Mouse (Mus musculus): ENCODE data around the gene F8a. TPM values are rescaled to one million over a fixed set of nuclear protein-coding genes. Genes with fewer than 3 reads are reported as not detected.

The F8a gene
- 13.8 TPM for total RNA-seq (2023)

DNA sequence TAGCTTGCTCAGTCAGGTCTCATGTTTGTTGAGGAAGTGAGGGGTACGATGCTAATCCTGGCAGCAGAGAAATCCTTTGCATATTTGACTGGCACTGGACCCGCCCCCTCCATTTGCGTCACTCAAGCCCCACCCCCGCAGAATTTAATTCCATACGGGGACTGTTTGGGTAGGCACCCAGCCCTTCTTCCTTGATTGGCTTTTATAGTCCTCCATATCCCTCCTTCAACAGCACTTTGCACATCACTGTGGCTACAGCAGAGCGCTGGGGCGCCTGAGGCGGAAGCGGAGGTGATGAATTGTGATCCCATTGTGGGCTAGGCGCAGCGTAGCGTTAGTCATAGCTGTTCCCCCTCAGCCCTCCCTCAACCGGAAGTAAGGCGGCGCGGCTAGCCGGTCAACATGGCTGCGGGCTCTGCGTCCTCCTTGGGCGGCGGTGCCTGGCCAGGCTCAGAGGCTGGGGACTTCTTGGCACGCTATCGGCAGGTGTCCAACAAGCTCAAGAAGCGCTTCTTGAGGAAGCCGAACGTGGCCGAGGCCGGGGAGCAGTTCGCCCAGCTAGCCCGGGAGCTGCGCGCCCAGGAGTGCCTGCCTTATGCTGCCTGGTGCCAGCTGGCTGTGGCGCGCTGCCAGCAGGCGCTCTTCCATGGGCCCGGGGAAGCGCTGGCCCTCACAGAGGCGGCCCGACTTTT lies at the start of gene F8a:
Gene F8a (plus strand): TSS at position 378 of the 692 bp plus-strand sequence.

DNA sequence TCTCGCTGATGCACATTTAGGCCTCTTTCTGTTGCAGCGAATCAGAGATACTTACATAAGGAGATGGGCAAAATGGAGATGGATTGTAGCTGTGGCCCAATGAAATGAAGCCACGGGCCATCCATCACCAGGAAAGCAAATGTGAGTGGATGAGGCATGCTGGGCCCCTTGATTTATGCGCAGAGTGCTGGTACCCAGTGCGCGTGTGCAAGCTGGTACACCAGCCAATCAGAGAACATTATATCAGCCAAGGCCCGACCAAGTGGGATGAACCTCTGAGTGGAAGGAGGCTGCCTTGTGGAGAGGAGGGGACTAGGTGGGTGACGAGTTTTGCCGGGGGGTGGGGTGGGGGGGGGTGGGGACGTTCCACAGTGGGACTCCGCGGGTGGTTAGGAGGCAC lies 36.2 kb upstream of the F8a start, which contains the start of gene Xlr3b:
Gene Xlr3b (plus strand): TSS at position 274 of the 400 bp plus-strand sequence.

DNA sequence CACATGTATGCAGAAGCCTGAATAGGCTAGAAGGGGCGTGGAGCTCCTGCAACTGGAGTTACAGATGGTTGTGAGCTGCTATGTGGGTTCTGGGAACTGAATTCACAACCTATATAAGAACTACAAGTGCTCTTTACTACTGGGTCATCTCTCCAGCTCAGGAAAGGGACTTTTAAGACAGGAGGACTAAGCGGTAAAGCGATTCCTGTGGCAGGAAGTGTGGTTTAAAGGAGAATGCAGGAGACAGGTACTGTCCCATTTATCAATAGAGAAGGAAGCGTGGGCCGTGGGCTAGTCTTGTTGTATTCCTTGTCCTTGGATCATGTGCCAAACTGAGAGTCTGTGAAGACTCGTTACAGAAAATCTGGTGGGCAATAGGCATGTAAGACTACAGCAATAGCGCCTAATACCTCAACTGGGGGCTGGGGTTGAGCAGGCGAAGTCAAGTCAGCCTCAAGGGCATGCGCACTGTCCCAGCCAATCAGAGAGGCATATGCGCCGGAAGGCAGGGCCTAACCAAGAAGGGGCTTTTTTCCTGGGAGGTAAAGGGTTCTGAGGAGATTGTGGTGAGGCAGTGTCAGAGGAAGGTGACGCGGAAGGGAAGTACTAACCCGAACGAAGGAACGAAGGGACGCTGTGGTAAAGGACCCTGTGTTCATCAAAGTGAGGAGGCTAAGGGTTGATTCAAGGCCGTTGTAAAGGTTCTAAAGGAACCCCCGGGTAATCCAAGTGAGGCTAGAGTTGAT lies 14.1 kb upstream of the F8a start, which contains the start of gene Xlr4b:
Gene Xlr4b (plus strand): TSS at position 515 of the 746 bp plus-strand sequence.

DNA sequence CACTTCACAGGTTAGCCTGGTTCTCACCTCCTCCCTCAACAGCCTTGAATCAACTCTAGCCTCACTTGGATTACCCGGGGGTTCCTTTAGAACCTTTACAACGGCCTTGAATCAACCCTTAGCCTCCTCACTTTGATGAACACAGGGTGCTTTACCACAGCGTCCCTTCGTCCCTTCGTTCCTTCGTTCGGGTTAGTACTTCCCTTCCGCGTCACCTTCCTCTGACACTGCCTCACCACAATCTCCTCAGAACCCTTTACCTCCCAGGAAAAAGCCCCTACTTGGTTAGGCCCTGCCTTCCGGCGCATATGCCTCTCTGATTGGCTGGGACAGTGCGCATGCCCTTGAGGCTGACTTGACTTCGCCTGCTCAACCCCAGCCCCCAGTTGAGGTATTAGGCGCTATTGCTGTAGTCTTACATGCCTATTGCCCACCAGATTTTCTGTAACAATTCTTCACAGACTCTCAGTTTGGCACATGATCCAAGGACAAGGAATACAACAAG lies 14.8 kb downstream of the F8a start, which contains the start of gene Xlr4c:
Gene Xlr4c (minus strand): TSS at position 310 of the 505 bp plus-strand sequence.

DNA sequence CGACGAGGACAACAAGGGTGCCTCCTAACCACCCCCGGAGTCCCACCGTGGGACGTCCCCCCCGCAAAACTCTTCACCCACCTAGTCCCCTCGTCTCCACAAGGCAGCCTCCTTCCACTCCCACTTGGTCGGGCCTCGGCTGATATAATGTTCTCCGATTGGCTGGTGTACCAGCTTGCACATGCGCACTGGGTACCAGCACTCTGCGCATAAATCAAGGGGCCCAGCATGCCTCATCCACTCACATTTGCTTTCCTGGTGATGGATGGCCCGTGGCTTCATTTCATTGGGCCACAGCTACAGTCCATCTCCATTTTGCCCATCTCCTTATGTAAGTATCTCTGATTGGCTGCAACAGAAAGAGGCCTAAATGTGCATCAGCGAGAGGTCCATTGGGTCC lies 37.2 kb downstream of the F8a start, which contains the start of gene Xlr3c:
Gene Xlr3c (minus strand): TSS at position 121 of the 400 bp plus-strand sequence.

Other genes starting within 250 kb of the F8a start
- gene Zfp185, start 241.0 kb upstream of the F8a start, total RNA-seq (2023), result 0.64 TPM
- gene Pnma5, start 191.2 kb upstream of the F8a start, total RNA-seq (2023), result 2.3 TPM
- not detected for gene Pnma3, start 163.5 kb upstream of the F8a start, total RNA-seq (2023)
- gene Xlr4a, start 145.8 kb upstream of the F8a start, total RNA-seq (2023), result 62.9 TPM
- 2.2 TPM for gene Xlr3a, start 131.2 kb upstream of the F8a start, total RNA-seq (2023)
- gene Gm14685, start 111.2 kb upstream of the F8a start, total RNA-seq (2023), result 1.3 TPM
- gene Xlr5b, start 79.5 kb upstream of the F8a start, total RNA-seq (2023), result not detected
- gene DXBay18, start 78.8 kb upstream of the F8a start, total RNA-seq (2023), result 2.3 TPM
- not detected for gene Spin2d, start 51.3 kb upstream of the F8a start, total RNA-seq (2023)
- gene Xlr3b, start 36.1 kb upstream of the F8a start, total RNA-seq (2023), result 22.6 TPM
- gene Xlr4b, start 14.0 kb upstream of the F8a start, total RNA-seq (2023), result 89.3 TPM
- gene Xlr4c, start 14.8 kb downstream of the F8a start, total RNA-seq (2023), result 51.9 TPM
- not detected for gene Xlr3c, start 37.1 kb downstream of the F8a start, total RNA-seq (2023)
- not detected for gene Xlr5a, start 64.7 kb downstream of the F8a start, total RNA-seq (2023)
- gene Xlr5c, start 64.7 kb downstream of the F8a start, total RNA-seq (2023), result not detected
- not detected for gene Gm45015, start 108.5 kb downstream of the F8a start, total RNA-seq (2023)
- 40.1 TPM for gene Zfp275, start 114.3 kb downstream of the F8a start, total RNA-seq (2023)
- not detected for gene Gm18336, start 170.4 kb downstream of the F8a start, total RNA-seq (2023)
- gene Zfp92, start 182.8 kb downstream of the F8a start, total RNA-seq (2023), result not detected
- not detected for gene Trex2, start 207.1 kb downstream of the F8a start, total RNA-seq (2023)
- gene Haus7, start 230.8 kb downstream of the F8a start, total RNA-seq (2023), result 22.9 TPM

All from CD8-positive naive resting alpha-beta T cell, adult 57 days (primary cell).